Mouse (Mus musculus): ENCODE measurements around the gene H2-Q10. TPM values are rescaled to one million over a fixed set of nuclear protein-coding genes. Genes with fewer than 3 reads are reported as not detected.
"Not testable (repeated sequence)": the region's sequence is repeated elsewhere in the genome, so short reads cannot be mapped to it uniquely, and the experiment has no call there.

The H2-Q10 gene
- polyA plus RNA-seq (2012; ENCODE audit: insufficient read depth, low replicate concordance), result 0.27 and 2.5 TPM in 2 replicates

DNA sequence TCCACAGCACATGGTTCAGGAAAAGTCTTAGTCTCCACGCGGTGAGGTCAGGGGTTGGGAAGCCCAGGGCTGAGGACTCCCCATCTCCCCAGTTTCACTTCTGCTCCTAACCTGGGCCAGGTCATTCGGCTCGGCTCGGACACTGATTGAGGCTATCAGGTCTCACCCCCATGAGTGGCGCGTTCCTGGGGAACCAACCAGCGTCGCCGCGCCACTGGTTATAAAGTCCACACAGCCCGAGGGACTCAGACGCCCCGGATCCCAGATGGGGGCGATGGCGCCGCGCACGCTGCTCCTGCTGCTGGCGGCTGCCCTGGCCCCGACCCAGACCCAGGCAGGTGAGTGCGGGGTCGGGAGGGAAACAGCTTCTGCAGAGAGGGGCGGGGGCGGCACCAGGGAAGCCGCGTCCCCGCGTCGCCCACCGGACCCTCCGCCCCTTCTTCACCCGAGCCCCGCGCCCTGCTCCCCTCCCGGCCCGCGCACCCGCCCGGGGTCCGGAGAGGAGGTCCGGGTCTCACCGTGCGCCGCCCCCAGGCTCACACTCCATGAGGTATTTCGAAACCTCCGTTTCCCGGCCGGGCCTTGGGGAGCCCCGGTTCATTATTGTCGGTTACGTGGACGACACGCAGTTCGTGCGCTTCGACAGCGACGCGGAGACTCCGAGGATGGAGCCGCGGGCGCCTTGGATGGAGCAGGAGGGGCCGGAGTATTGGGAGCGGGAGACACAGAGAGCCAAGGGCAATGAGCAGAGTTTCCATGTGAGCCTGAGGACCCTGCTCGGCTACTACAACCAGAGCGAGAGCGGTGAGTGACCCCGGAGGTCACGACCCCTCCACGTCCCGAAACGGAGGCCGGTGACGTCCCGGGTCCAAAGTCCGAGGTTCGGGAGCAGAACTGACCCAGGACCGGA, at the start of gene H2-Q10:
Gene H2-Q10 (plus strand): TSS at position 248 of the 910 bp plus-strand sequence.
- H3K4me3 ChIP-seq (replicated peaks), result peak within 1 kb of the TSS; percentile 88
- no peaks in the 10 kb centered on the region for H3K36me3 ChIP-seq (replicated peaks; ENCODE audit: low read length)
- peaks cover 28% of the 10 kb centered on the region for H3K4me1 ChIP-seq
- no peak for TF ChIP-seq GATA1 (IDR thresholded peaks at IDR 0.05; ENCODE audit: borderline replicate concordance, low read length)
- TF ChIP-seq FLI1 (IDR thresholded peaks at IDR 0.05; ENCODE audit: low read length), result no peak
- peaks cover 47% of the 10 kb centered on the region for H3K27me3 ChIP-seq (replicated peaks)
- peaks cover 6% of the 10 kb centered on the region; the same call in 1 of the 2 replicates for H3K9me3 ChIP-seq

DNA sequence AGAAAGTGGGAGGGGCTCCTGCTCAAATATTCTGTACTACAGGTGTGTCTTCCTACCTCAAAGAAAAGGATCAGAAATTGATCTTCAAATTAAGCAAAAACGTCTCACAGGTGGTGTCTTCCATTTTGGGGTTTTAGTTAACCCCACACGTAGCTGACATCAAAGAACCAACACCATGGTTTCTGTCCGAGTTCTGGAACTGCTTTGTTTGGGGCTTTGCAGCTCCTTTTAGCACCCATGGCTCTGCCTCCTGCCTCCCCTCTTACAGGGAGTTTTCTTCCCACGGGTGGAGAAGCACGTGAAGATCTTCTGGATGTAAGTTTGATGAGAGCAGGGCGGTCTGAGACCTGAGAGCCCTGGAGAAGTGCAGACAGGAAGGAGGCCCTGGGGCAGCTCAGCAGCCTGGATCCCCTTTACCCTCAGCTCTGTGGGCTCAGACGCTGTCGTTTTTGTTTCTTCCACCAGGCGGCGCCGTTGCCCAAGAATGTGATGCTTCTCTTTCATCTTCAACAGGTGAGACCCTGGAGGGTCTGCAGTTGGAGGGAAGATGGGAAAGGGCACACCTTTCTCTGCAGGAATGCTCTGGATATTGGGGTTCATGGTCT, 49.6 kb upstream of the H2-Q10 start:
- not testable (repeated sequence) for H3K36me3 ChIP-seq (replicated peaks; ENCODE audit: low read length); H3K4me3 ChIP-seq (replicated peaks)
- peaks cover 15% of the 10 kb centered on the region for H3K9me3 ChIP-seq
- peaks cover 19% of the 10 kb centered on the region for H3K4me1 ChIP-seq
- H3K27me3 ChIP-seq (replicated peaks), result peaks cover 14% of the 10 kb centered on the region

DNA sequence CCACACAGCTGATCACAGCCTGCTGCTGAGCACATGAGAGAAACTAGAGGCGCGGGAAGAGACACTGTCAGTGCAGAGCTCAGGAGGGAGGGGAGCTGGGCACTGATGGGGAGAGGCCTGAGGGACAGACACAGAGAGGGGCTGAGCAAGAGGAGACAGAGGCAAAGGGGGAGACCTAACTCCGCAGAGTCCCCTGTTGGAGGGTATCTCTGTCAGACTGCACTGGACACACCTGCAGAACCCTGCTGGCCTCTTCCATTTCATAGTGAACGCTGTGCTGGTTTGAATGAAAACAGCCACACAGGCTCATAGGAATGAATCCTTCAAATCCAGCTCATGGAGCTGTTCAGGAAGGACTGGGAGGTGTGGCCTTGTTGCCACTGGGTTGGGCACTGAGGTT, 48.6 kb upstream of the H2-Q10 start:
- Histone ChIP-seq H3K27me3 (replicated peaks) (peaks cover 18% of the 10 kb centered on the region), H3K9me3 (peaks cover 15% of the 10 kb centered on the region), H3K4me1 (peaks cover 23% of the 10 kb centered on the region)
- H3K36me3 ChIP-seq (replicated peaks; ENCODE audit: low read length); H3K4me3 ChIP-seq (replicated peaks): not testable (repeated sequence)

DNA sequence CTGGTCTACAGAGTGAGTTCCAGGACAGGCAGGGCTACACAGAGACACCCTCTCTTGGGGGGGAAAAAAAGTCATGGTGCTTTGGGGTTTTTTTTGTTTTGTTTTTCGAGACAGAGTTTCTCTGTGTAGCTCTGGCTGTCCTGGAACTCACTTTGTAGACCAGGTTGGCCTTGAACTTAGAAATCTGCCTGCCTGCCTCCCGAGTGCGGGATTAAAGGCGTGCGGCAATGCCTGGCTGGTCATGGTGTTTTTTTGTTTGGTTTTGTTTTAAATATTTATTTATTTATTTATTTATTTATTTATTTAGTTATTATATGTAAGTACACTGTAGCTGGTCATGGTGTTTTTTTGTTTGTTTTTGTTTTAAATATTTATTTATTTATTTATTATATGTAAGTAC, 47.5 kb upstream of the H2-Q10 start:
- peaks cover 15% of the 10 kb centered on the region for H3K9me3 ChIP-seq
- H3K36me3 ChIP-seq (replicated peaks; ENCODE audit: low read length), result not testable (repeated sequence)
- peaks cover 18% of the 10 kb centered on the region for H3K27me3 ChIP-seq (replicated peaks)

DNA sequence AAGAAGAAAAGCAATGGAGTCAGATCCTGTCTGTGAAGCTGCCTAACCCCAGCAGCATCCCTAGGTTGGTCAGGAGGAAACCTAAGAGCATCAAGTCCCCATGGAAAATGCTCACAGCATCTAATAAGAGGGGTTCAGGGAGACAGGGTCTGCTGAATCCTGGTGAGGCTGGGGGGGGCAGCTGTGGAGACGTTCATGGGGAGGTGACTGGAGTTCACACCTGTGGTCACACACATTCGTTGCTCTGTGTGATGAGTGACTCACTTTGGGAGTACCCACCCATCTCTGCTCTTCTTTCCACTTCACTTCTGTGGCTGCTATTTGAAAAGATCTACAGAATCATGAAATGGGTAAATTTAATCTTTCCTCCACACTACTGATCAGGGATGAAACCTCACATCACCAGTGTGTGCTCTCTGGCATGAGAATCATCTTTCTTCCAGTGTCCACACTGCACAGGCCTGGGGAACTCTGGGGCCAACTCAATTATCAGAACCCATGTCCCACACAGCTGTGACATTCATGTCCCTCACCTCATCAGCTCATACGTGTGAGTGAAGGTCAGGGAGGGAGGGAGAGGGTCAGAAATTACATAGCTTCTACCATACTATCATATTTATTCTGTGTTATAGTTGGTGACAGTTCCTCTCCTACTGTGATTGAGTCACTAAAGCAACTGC, 46.6 kb upstream of the H2-Q10 start:
- peaks cover 15% of the 10 kb centered on the region for H3K9me3 ChIP-seq
- H3K4me3 ChIP-seq (replicated peaks); H3K36me3 ChIP-seq (replicated peaks; ENCODE audit: low read length): not testable (repeated sequence)
- peaks cover 18% of the 10 kb centered on the region for H3K27me3 ChIP-seq (replicated peaks)
- H3K4me1 ChIP-seq, result peaks cover 23% of the 10 kb centered on the region

More for the DNA sequence above, 47.5 kb upstream of the H2-Q10 start:
- not testable (repeated sequence) for H3K4me3 ChIP-seq (replicated peaks)
- H3K4me1 ChIP-seq, result peaks cover 23% of the 10 kb centered on the region

DNA sequence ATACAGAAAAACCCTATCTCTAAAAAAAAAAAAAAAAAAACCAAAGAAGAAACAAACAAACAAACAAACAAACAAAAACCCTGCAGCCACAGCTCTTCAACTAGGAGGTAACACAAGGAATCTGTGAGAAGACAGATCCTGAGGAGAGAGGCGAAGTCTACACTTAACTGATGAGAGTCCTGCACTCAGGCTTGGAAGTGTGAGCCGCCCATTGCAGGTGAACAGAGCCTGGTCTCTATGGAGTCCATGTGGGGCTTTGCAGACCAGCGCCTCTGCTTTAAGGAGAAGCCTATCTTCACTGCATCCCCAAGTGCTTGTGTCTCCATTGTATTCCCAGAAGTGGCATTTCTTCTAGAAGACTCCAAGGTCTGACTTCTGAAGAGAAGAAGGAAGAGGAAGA, 45.8 kb upstream of the H2-Q10 start:
- H3K36me3 ChIP-seq (replicated peaks; ENCODE audit: low read length); H3K4me3 ChIP-seq (replicated peaks): not testable (repeated sequence)
- peaks cover 11% of the 10 kb centered on the region for H3K9me3 ChIP-seq
- peaks cover 16% of the 10 kb centered on the region for H3K27me3 ChIP-seq (replicated peaks)
- peaks cover 23% of the 10 kb centered on the region for H3K4me1 ChIP-seq

DNA sequence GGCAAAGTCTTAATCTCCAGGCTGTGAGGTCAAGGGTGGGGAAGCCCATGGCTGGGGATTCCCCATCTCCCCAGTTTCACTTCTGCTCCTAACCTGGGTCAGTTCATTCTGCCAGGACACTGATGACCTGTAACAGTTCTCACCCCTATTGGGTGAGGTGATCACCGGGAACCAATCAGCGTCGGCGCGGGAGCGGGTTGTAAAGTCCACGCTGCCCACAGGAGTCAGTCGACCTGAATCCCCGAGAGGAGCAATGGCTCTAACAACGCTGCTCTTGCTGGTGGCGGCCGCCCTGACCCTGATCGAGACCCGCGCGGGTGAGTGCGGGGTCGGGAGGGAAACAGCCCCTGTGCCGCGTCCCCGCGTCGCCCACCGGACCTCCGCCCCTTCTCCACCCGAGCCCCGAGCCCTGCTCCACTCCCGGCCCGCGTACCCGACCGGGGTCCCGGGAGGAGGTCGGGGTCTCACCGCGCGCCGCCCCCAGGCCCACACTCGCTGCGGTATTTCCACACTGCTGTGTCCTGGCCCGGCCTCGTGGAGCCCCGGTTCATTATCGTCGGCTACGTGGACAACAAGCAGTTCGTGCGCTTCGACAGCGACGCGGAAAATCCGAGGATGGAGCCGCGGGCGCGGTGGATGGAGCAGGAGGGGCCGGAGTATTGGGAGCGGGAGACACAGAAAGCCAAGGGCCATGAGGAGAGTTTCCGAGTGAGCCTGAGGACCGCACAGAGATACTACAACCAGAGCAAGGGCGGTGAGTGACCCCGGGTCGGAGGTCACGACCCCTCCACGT, 45.1 kb upstream of the H2-Q10 start, which contains the start of gene H2-Q6:
Gene H2-Q6 (plus strand): TSS at position 227 of the 793 bp plus-strand sequence.
- not testable (repeated sequence) for H3K36me3 ChIP-seq (replicated peaks; ENCODE audit: low read length)
- peak within 1 kb of the TSS; percentile 88 for H3K4me3 ChIP-seq (replicated peaks)
- H3K9me3 ChIP-seq, result peaks cover 11% of the 10 kb centered on the region
- H3K27me3 ChIP-seq (replicated peaks), result peaks cover 13% of the 10 kb centered on the region
- H3K4me1 ChIP-seq, result peaks cover 17% of the 10 kb centered on the region

DNA sequence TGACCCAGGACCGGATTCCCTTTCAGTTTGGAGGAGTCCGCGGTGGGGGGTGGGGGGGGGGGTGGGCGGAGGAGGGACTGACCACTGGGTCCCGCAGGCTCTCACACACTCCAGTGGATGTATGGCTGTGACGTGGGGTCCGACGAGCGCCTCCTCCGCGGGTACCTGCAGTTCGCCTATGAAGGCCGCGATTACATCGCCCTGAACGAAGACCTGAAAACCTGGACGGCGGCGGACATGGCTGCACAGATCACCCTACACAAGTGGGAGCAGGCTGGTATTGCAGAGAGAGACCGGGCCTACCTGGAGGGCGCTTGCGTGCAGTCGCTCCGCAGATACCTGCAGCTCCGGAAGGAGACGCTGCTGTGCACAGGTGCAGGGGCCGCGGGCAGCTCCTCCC, 44.4 kb upstream of the H2-Q10 start:
- Histone ChIP-seq H3K4me1 (peaks cover 11% of the 10 kb centered on the region), H3K27me3 (replicated peaks) (peaks cover 13% of the 10 kb centered on the region), H3K4me3 (replicated peaks) (peak overlapping the region; percentile 76), H3K9me3 (peaks cover 11% of the 10 kb centered on the region)
- H3K36me3 ChIP-seq (replicated peaks; ENCODE audit: low read length), result not testable (repeated sequence)

DNA sequence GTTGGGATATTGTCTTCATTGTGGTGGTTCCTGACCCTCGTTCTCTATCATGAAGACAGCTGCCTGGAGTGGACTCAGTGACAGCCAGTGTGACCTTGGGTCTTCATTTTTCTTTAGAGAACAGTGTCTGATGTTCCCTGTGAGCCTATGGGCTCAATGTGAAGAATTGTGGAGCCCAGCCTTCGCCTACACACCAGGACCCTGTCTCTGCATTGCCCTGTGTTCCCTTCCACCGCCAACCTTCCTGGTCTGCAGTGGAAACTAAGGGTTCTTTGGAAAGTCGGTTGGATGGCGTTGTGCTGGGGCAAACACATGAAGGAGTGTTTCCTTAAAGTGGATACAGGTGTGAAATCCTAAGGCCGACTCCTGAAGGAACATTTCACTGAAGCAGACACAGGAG, 41.0 kb upstream of the H2-Q10 start:
- not testable (repeated sequence) for H3K36me3 ChIP-seq (replicated peaks; ENCODE audit: low read length); H3K4me3 ChIP-seq (replicated peaks); H3K9me3 ChIP-seq; H3K4me1 ChIP-seq
- peaks cover 11% of the 10 kb centered on the region for H3K27me3 ChIP-seq (replicated peaks)

DNA sequence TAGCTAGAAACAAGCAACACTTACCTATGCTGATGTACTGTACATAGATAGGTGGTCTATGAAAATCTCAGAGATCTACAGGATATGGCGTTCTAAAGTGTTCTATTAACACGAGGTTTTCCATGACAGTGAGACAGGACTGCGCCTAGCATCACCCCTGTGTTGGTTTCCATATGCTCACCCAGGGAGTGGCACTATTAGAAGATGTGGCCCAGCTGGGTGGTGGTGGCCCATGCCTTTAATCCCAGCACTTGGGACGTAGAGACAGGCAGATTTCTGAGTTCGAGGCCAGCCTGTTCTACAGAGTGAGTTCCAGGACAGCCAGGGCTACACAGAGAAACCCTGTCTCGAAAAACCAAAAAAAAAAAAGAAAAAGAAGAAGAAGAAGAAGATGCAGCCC, 39.2 kb upstream of the H2-Q10 start:
- H3K4me1 ChIP-seq; H3K4me3 ChIP-seq (replicated peaks); H3K9me3 ChIP-seq; H3K36me3 ChIP-seq (replicated peaks; ENCODE audit: low read length); H3K27me3 ChIP-seq (replicated peaks): not testable (repeated sequence)

DNA sequence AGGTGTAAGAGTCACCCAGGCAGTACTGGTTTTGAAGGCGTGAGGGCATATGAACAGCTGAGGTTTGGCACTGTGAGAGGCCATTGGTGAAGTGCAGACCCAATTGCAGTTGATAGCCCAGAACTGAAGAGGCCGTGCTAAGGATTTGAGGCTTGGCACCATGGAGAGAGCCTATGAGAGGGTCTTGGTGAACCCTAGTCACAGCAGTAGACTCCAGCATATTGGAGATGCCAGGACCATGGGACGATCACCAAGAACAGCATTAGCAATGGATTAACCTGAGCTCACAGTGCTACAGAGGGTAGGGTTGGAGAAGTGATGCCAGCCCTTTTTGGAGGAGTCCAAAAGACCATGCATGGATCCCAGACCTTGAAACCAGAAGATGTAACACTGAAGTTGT, 37.7 kb upstream of the H2-Q10 start:
- not testable (repeated sequence) for H3K27me3 ChIP-seq (replicated peaks); H3K4me3 ChIP-seq (replicated peaks); H3K4me1 ChIP-seq; H3K36me3 ChIP-seq (replicated peaks; ENCODE audit: low read length)
- peaks cover 19% of the 10 kb centered on the region for H3K9me3 ChIP-seq

DNA sequence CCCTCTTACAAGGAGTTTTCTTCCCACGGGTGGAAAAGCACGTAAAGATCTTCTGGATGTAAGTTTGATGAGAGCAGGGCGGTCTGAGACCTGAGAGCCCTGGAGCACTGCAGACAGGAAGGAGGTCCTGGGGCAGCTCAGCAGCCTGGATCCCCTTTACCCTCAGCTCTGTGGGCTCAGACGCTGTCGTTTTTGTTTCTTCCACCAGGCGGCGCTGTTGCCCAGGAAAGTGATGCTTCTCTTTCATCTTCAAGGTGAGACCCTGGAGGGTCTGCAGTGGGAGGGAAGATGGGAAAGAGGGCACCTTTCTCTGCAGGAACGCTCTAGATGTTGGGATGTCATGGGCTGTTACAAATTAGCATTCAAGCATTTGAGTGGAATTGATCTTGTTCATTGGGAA, 35.1 kb upstream of the H2-Q10 start:
- H3K4me1 ChIP-seq; H3K27me3 ChIP-seq (replicated peaks); H3K36me3 ChIP-seq (replicated peaks; ENCODE audit: low read length); H3K4me3 ChIP-seq (replicated peaks): not testable (repeated sequence)
- H3K9me3 ChIP-seq, result peaks cover 19% of the 10 kb centered on the region

DNA sequence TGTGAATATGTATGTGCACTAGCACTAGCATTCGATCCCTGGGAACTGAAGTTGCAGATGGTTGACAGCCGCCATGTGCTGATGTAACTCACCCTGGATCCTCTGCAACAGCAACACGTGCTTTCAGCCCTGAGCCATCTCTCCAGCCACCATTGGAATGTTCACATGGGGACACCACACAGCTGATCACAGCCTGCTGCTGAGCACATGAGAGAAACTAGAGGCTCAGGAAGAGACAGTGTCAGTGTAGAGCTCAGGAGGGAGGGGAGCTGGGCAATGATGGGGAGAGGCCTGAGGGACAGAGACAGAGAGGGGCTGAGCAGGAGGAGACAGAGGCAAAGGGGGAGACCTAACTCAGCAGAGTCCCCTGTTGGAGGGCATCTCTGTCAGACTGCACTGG, 34.3 kb upstream of the H2-Q10 start:
- H3K27me3 ChIP-seq (replicated peaks); H3K4me3 ChIP-seq (replicated peaks); H3K36me3 ChIP-seq (replicated peaks; ENCODE audit: low read length): not testable (repeated sequence)
- H3K4me1 ChIP-seq, result peaks cover 11% of the 10 kb centered on the region
- peaks cover 19% of the 10 kb centered on the region for H3K9me3 ChIP-seq

DNA sequence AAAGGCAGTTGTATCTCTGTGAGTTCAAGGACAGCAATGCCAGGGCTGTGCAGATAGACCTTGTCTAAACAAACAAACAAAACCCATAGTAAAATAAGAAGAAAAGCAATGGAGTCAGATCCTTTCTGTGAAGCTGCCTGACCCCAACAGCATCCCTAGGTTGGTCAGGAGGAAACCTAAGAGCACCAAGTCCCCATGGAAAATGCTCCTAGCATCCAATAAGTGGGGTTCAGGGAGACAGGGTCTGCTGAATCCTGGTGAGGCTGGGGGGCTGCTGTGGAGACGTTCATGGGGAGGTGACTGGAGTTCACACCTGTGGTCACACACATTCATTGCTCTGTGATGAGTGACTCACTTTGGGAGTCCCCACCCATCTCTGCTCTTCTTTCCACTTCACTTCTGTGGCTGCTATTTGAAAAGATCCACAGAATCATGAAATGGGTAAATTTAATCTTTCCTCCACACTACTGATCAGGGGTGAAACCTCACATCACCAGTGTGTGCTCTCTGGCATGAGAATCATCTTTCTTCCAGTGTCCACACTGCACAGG, 32.4 kb upstream of the H2-Q10 start:
- H3K36me3 ChIP-seq (replicated peaks; ENCODE audit: low read length); H3K4me3 ChIP-seq (replicated peaks); H3K27me3 ChIP-seq (replicated peaks): not testable (repeated sequence)
- H3K4me1 ChIP-seq, result peaks cover 11% of the 10 kb centered on the region
- H3K9me3 ChIP-seq, result peaks cover 13% of the 10 kb centered on the region

Measured in megakaryocyte, embryonic 14.5 days (primary cell).